Mouse (Mus musculus) bone marrow macrophage, adult 2 months (primary cell): ENCODE data around the gene Grin2a.

Experiments
- CTCF ChIP-seq: IDR thresholded peaks from 2 replicates; pipeline ENCODE4 v1.5.1; 2012; ENCODE audit warnings: low read depth, mild to moderate bottlenecking, low read length, moderate library complexity
- POLR2A ChIP-seq: IDR thresholded peaks from 2 replicates; pipeline ENCODE4 v1.6.1; 2012; ENCODE audit warnings: mild to moderate bottlenecking, low read depth, low read length, borderline replicate concordance

DNA sequence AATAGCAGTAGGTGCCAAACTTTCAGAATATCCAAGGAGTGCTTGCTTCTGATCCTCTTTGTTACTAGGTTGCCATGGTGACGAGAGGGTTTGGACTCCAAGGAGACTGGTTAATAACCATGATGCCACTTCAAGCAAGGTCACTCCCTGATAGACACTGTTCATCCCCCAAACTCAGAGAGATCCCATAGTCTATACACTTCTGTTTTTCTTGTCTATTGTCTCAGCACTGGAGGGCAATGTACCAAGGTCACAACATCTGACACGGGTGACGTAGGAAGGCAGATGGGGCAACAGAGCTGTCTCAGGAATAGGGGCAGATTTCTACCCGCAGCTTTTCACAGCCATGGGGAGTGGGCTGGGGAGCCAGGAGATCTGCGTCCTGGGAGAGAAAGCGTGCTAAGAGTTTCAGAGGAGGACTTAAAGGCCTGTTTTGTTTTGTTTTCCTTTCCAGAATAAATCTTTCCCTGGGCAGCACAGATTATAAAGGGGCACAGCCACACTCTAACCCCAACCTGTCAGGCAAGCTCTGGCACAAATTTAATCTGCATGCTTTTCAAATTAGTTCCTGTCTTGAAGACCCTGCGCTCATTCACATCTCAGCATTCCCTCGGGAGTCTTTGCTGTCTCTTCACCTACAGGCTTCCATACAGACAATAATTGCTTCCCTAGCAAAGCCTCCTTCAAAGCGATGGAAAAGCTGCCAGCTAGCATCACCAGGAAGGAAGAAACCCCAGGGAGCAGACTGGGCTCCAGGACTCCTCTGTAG, 461.6 kb downstream of the Grin2a start:
- TF ChIP-seq CTCF (no peak), POLR2A (no peak)
